Mouse (Mus musculus) neural tube, embryonic 11.5 days (tissue): ENCODE results near the gene Mcm10. TPM values are rescaled to one million over a fixed set of nuclear protein-coding genes. Genes with fewer than 3 reads are reported as not detected.
"Not testable (repeated sequence)": the region's sequence is repeated elsewhere in the genome, so short reads cannot be mapped to it uniquely, and the experiment has no call there.

Source experiments
- ATAC-seq: fragments of 200-750 bp; cut with Nextera tagmentation; 2 replicates; pipeline ENCODE4 v1.8.0; 2017; ENCODE audit warnings: moderate number of reproducible peaks, mild to moderate bottlenecking, moderate TSS enrichment, moderate library complexity; ENCODE audit not compliant: insufficient read depth, low FRiP score, low TSS enrichment
- DNase-seq: peaks from one replicate; pipeline ENCODE4 v3.0.0-alpha.2; 2015; ENCODE audit warnings: low spot score
- H3K27ac ChIP-seq: fragments of 300-500 bp; sonication (generic); 2 replicates; pipeline ENCODE4 v1.5.1; 2014; ENCODE audit warnings: low read depth, mild to moderate bottlenecking, low read length
- H3K27me3 ChIP-seq: fragments of 300-500 bp; sonication (generic); 2 replicates; pipeline ENCODE4 v1.6.1; 2014; ENCODE audit warnings: mild to moderate bottlenecking, low read length, mixed read lengths; ENCODE audit not compliant: control insufficient read depth, insufficient read depth
- H3K36me3 ChIP-seq: fragments of 300-500 bp; sonication (generic); 2 replicates; pipeline ENCODE4 v1.6.1; 2014; ENCODE audit warnings: mild to moderate bottlenecking, low read length, moderate library complexity, mixed read lengths; ENCODE audit not compliant: control insufficient read depth, insufficient read depth
- H3K4me1 ChIP-seq: fragments of 300-500 bp; sonication (generic); 2 replicates; pipeline ENCODE4 v1.6.1; 2014; ENCODE audit warnings: low read length, mixed read lengths; ENCODE audit not compliant: control insufficient read depth, insufficient read depth
- H3K4me2 ChIP-seq: fragments of 300-500 bp; sonication (generic); 2 replicates; pipeline ENCODE4 v1.6.1; 2014; ENCODE audit warnings: low read depth, mild to moderate bottlenecking, moderate library complexity
- H3K4me3 ChIP-seq: fragments of 300-500 bp; sonication (generic); 2 replicates; pipeline ENCODE4 v1.5.1; 2014; ENCODE audit warnings: low read depth, low read length
- H3K9ac ChIP-seq: fragments of 300-500 bp; sonication (generic); 2 replicates; pipeline ENCODE4 v1.6.1; 2014; ENCODE audit warnings: mild to moderate bottlenecking, low read length
- H3K9me3 ChIP-seq: fragments of 300-500 bp; sonication (generic); 2 replicates; pipeline ENCODE4 v1.6.1; 2016; ENCODE audit warnings: low read length; ENCODE audit not compliant: control insufficient read depth
- WGBS: fragments of 180-500 bp; shearing (Covaris S2); extraction: QIAGEN DNeasy Blood & Tissue Kit; methylation state at CpG from one replicate; pipeline ENCODE4 v1.1.7; 2014; 5-methylcytosine and 5-hydroxymethylcytosine counted together
- polyA plus RNA-seq: library from polyadenylated mRNA; unstranded; fragments of >200 nt; fragmentation: Nextera tagmentation; extraction: Ambion mirVana; gene quantifications from 2 replicates; pipeline ENCODE4 v1.2.1, GENCODE M21; 2014

The Mcm10 gene
- polyA plus RNA-seq, 1 experiment from 2014 or later, result 50.0 TPM

- H3K9me3 ChIP-seq, result no peaks in the 10 kb centered on the region
- WGBS, result 29% methylated on average over 5 of the region's 5 CpGs
- no peak overlapping the region for H3K27ac ChIP-seq
- H3K4me1 ChIP-seq, result no peaks in the 10 kb centered on the region
- H3K4me3 ChIP-seq, result no peak overlapping the region
- DNase-seq (no peak), ATAC-seq (no peak)
- H3K27me3 ChIP-seq, result no peaks in the 10 kb centered on the region
- no peaks in the 10 kb centered on the region for H3K36me3 ChIP-seq
- no peak overlapping the region for H3K4me2 ChIP-seq
- no peak overlapping the region for H3K9ac ChIP-seq
Observed at GRCm38 (mm10) chr2:4983987-4984386, 28.6 kb downstream of the Mcm10 start.

GRCm38 (mm10) chr2:4978091-4978490, 34.5 kb downstream of the Mcm10 start:
- no peaks in the 10 kb centered on the region for H3K36me3 ChIP-seq
- ATAC-seq (no peak), DNase-seq (no peak)
- no peak overlapping the region for H3K27ac ChIP-seq
- H3K9ac ChIP-seq, result no peak overlapping the region
- H3K27me3 ChIP-seq, result no peaks in the 10 kb centered on the region
- 0 out of 2 replicates have a peak, but pooled peaks cover 3% of the 10 kb centered on the region for H3K4me1 ChIP-seq
- no peak overlapping the region for H3K4me3 ChIP-seq
- WGBS, result 41% methylated on average over 8 of the region's 8 CpGs
- no peak overlapping the region for H3K4me2 ChIP-seq
- no peaks in the 10 kb centered on the region for H3K9me3 ChIP-seq

- Histone ChIP-seq H3K9ac (no peak within 1 kb of the TSS), H3K27ac (no peak within 1 kb of the TSS), H3K27me3 (no peaks in the 10 kb centered on the region), H3K4me2 (no peak within 1 kb of the TSS), H3K9me3 (no peaks in the 10 kb centered on the region), H3K36me3 (no peaks in the 10 kb centered on the region), H3K4me3 (no peak within 1 kb of the TSS), H3K4me1 (0 out of 2 replicates have a peak, but pooled peaks cover 3% of the 10 kb centered on the region)
- DNase-seq (no peak), ATAC-seq (no peak)
- 74% methylated on average over 5 of the region's 5 CpGs for WGBS
Observed at GRCm38 (mm10) chr2:4975807-4976206, 36.8 kb downstream of the Mcm10 start, which contains the start of gene Ucma. Gene Ucma (plus strand): TSS chr2:4976122.

DNA sequence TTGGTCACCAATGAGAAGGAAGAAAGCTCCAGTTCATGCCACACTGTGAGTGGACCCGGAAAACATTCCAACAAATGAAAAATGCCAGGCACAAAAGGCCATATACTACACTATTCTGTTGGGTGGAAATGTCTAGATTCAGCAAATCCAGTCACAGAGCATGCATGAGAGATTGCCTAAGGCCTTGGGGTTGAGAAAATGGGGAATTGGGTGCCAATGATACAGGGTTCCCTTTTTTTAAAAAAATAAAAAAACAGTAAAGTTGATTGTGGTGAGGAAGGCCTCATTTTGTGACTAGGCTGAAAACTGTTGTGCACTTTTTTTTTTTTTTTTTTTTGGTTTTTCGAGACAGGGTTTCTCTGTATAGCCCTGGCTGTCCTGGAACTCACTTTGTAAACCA, 43.5 kb downstream of the Mcm10 start:
- no peaks in the 10 kb centered on the region for H3K27me3 ChIP-seq
- DNase-seq (no peak), ATAC-seq (no peak)
- no peak overlapping the region for H3K9ac ChIP-seq
- no peaks in the 10 kb centered on the region for H3K9me3 ChIP-seq
- WGBS, result 97% methylated on average over 1 of the region's 2 CpGs
- no peak overlapping the region for H3K4me3 ChIP-seq
- H3K36me3 ChIP-seq, result no peaks in the 10 kb centered on the region
- no peak overlapping the region for H3K27ac ChIP-seq
- H3K4me2 ChIP-seq, result no peak overlapping the region
- no peaks in the 10 kb centered on the region for H3K4me1 ChIP-seq

DNA sequence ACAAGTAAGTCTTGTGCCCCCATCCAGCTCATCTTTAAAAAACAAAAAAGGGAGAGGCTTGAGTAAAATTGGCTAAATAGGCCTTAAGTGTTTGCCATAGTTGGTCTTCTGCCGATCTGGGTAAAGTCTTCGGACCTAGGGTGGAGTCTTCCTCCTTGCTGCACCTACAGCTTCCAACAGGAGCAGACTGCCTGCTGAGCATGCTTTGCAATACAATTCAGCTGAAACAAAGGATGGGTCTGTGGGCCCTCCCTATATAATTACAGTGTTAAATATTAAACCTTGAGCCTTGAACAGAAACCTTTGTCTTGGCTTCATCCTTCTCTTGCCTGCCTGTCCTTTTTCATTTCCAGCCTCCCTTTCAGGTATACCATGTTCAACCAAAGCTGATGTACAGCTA, 44.8 kb downstream of the Mcm10 start:
- no peaks in the 10 kb centered on the region for H3K36me3 ChIP-seq
- no peak overlapping the region for H3K9ac ChIP-seq
- ATAC-seq (no peak), DNase-seq (no peak)
- H3K4me3 ChIP-seq, result no peak overlapping the region
- H3K27me3 ChIP-seq, result no peaks in the 10 kb centered on the region
- H3K4me1 ChIP-seq, result no peaks in the 10 kb centered on the region
- H3K9me3 ChIP-seq, result no peaks in the 10 kb centered on the region
- H3K27ac ChIP-seq, result no peak overlapping the region
- 94% methylated on average over 2 of the region's 2 CpGs for WGBS
- no peak overlapping the region for H3K4me2 ChIP-seq

DNA sequence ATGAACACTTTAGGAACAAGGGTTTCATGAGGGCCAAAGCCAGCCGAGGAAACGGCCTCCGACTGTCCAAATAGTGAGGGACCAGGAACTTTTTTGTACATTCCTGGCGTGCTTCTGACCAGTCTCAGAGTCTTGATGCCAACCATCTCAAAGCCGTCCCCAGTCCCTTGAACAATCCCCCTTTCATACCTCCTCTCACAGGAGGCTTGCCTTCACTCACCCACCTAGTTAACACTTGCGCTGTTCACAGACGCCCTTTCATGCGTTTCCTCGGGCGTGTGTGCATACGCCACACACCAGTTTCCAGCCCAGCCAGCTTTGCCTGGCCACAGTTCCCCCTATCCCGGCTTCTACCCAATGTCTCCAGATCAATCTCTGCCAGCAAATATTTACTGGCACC, 54.6 kb downstream of the Mcm10 start:
- Histone ChIP-seq H3K4me1 (no peaks in the 10 kb centered on the region), H3K4me2 (no peak overlapping the region), H3K27ac (no peak overlapping the region), H3K4me3 (no peak overlapping the region), H3K9me3 (no peaks in the 10 kb centered on the region), H3K27me3 (no peaks in the 10 kb centered on the region), H3K36me3 (no peaks in the 10 kb centered on the region), H3K9ac (no peak overlapping the region)
- 89% methylated on average over 12 of the region's 12 CpGs for WGBS
- DNase-seq (no peak), ATAC-seq (no peak)

DNA sequence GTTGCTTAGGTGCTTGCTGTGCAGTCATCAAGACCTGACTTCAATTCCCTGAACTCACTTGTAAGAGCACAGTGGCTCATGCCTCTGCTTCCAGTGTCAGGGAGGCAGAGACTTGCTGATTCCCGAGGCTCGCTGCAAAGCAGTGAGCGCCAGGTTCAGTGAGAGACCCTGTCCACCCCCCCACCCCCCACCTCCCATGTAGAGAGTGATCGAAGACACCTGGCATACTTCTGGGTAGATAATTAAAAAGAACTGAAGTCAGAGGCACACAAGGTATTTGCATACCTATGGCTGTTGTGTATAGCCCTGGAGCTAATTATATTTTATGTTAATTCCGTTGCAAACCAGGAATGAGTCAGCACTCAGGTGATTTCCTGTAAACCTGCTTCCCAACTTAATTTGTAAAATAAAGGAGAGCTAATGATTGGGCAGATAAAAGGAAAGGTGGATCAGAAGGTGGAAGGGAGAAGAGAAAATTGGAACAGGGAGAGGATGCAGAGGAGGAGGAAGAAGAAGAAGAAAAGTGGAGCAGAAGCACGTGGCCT, 58.3 kb downstream of the Mcm10 start:
- H3K36me3 ChIP-seq, result no peaks in the 10 kb centered on the region
- H3K27me3 ChIP-seq, result no peaks in the 10 kb centered on the region
- H3K9me3 ChIP-seq, result no peaks in the 10 kb centered on the region
- no peak overlapping the region for H3K9ac ChIP-seq
- ATAC-seq (no peak), DNase-seq (no peak)
- no peak overlapping the region for H3K27ac ChIP-seq
- H3K4me2 ChIP-seq, result no peak overlapping the region
- 94% methylated on average over 6 of the region's 6 CpGs for WGBS
- H3K4me3 ChIP-seq, result no peak overlapping the region
- no peaks in the 10 kb centered on the region for H3K4me1 ChIP-seq

GRCm38 (mm10) chr2:4950986-4951385, 61.6 kb downstream of the Mcm10 start:
- Histone ChIP-seq H3K27me3 (no peaks in the 10 kb centered on the region), H3K36me3 (no peaks in the 10 kb centered on the region), H3K4me2 (no peak overlapping the region), H3K4me1 (no peaks in the 10 kb centered on the region), H3K27ac (no peak overlapping the region), H3K9me3 (no peaks in the 10 kb centered on the region), H3K4me3 (no peak overlapping the region), H3K9ac (no peak overlapping the region)
- 98% methylated on average over 2 of the region's 2 CpGs for WGBS
- ATAC-seq (no peak), DNase-seq (no peak)

GRCm38 (mm10) chr2:4949691-4950090, 62.9 kb downstream of the Mcm10 start:
- H3K4me3 ChIP-seq, H3K9ac ChIP-seq, H3K27me3 ChIP-seq, ATAC-seq, H3K4me1 ChIP-seq, H3K27ac ChIP-seq, H3K9me3 ChIP-seq, DNase-seq, H3K36me3 ChIP-seq, H3K4me2 ChIP-seq: not testable (repeated sequence)
- WGBS, result 85% methylated on average over 8 of the region's 8 CpGs
